Mouse (Mus musculus) frontal cortex, postnatal 14 days (tissue): Measurements from ENCODE around the gene Ugt2a3.
"Not testable (repeated sequence)": the region's sequence is repeated elsewhere in the genome, so short reads cannot be mapped to it uniquely, and the experiment has no call there.

ENCODE experiments used
- DNase-seq, 2 experiments: peaks; one replicate each; pipeline ENCODE4 v3.0.0; 2022; ENCODE audit warnings: low spot score in 2 of 2

Ugt2a3 gene

GRCm38 (mm10) chr5:87336961-87337697 lies at the start of gene Ugt2a3:
Gene Ugt2a3, minus strand, starts transcription at chr5:87337195.
- no peak for DNase-seq

GRCm38 (mm10) chr5:87380234-87380633 lies 43.2 kb upstream of the Ugt2a3 start:
- no peak for DNase-seq

GRCm38 (mm10) chr5:87379825-87380224 lies 42.8 kb upstream of the Ugt2a3 start:
- DNase-seq: no peak

GRCm38 (mm10) chr5:87375874-87376383 lies 38.9 kb upstream of the Ugt2a3 start:
- no peak for DNase-seq

GRCm38 (mm10) chr5:87373502-87373863 lies 36.5 kb upstream of the Ugt2a3 start:
- no peak for DNase-seq

GRCm38 (mm10) chr5:87372788-87373501 lies 36.0 kb upstream of the Ugt2a3 start:
- DNase-seq: not testable (repeated sequence)

- DNase-seq: no peak
These were observed 13.4 kb upstream of the Ugt2a3 start for GRCm38 (mm10) chr5:87350350-87350749.

GRCm38 (mm10) chr5:87349150-87349549 lies 12.2 kb upstream of the Ugt2a3 start:
- DNase-seq: not testable (repeated sequence)

GRCm38 (mm10) chr5:87347479-87348078 lies 10.6 kb upstream of the Ugt2a3 start:
- not testable (repeated sequence) for DNase-seq

GRCm38 (mm10) chr5:87340461-87340860 lies 3.5 kb upstream of the Ugt2a3 start:
- DNase-seq: no peak

- no peak for DNase-seq
These were observed 1.8 kb downstream of the Ugt2a3 start for GRCm38 (mm10) chr5:87335199-87335598.

- DNase-seq: no peak
These were observed 3.4 kb downstream of the Ugt2a3 start for GRCm38 (mm10) chr5:87333584-87333983.

GRCm38 (mm10) chr5:87311392-87311791 lies 25.6 kb downstream of the Ugt2a3 start:
- DNase-seq: no peak

GRCm38 (mm10) chr5:87286180-87286579 lies 50.8 kb downstream of the Ugt2a3 start:
- not testable (repeated sequence) for DNase-seq

GRCm38 (mm10) chr5:87275986-87276385 lies 61.0 kb downstream of the Ugt2a3 start:
- not testable (repeated sequence) for DNase-seq

- DNase-seq: no peak
These were observed 61.4 kb downstream of the Ugt2a3 start for GRCm38 (mm10) chr5:87275581-87275980.
